Comparison of ENCODE assay signal across 27 mouse cellular contexts in genomic region chr2:160992465-160992864, GRCm38 (mm10).
A peak's percentile ranks its signal among the peaks of the same experiment; 100 is the strongest.
DNase-seq lines count a peak whose midpoint lies in the region; ATAC-seq lines count a peak whose summit lies in the region.
"Had no signal": no experiment of that assay in that cellular context is flagged by ENCODE, and none has a peak within 500 bp of the region (broad histone marks: within the 10 kb centered on the region; RNA-seq: fewer than 3 reads in every experiment).

No protein-coding gene starts in this region.

- ATAC-seq in hematopoietic stem cell, adult 5-6 weeks (replicated peaks in 1 of 2; ENCODE audit: insufficient read depth in 1 of 2, low FRiP score in 2 of 2, low TSS enrichment in 1 of 2, low read depth in 1 of 2, poor library complexity in 2 of 2, severe bottlenecking in 2 of 2) = peak; percentile 39 to 51; a peak in 3 of 4 replicates
- ATAC-seq in midbrain, embryonic 15.5 days (replicated peaks) = no peak
- ATAC-seq: forebrain, embryonic 15.5 days; hindbrain, postnatal 0 days; inflammation-experienced regulatory T-cells, adult 6 months; intestine, embryonic 16.5 days; Patski had no signal

- peaks cover 5% of the 10 kb centered on the region; the same call in 1 of the 2 replicates for H3K36me3 ChIP-seq in midbrain, embryonic 15.5 days (replicated peaks)

- H3K4me2 ChIP-seq in midbrain, embryonic 15.5 days = no peak overlapping the region
- H3K4me2 ChIP-seq: embryonic facial prominence, embryonic 13.5 days; forebrain, embryonic 12.5 days; forebrain, embryonic 15.5 days; heart, embryonic 11.5 days; hindbrain, embryonic 14.5 days had no signal

- H3K4me3 ChIP-seq in midbrain, embryonic 15.5 days = no peak overlapping the region
- H3K4me3 ChIP-seq: embryonic facial prominence, embryonic 10.5 days; embryonic facial prominence, embryonic 13.5 days; erythroblast, embryonic 14.5 days; forebrain, embryonic 12.5 days; forebrain, embryonic 15.5 days had no signal

- no peaks in the 10 kb centered on the region for H3K27me3 ChIP-seq in midbrain, embryonic 15.5 days (replicated peaks)
- H3K27me3 ChIP-seq: CH12.LX; embryonic facial prominence, embryonic 13.5 days; forebrain, embryonic 12.5 days; forebrain, embryonic 15.5 days; Patski had no signal

- no peaks in the 10 kb centered on the region for H3K9me3 ChIP-seq in midbrain, embryonic 15.5 days
- H3K9me3 ChIP-seq: embryonic facial prominence, embryonic 10.5 days; embryonic facial prominence, embryonic 13.5 days; forebrain, embryonic 12.5 days; forebrain, embryonic 15.5 days; G1E had no signal

- no peak overlapping the region for H3K27ac ChIP-seq in midbrain, embryonic 15.5 days
- H3K27ac ChIP-seq: embryonic facial prominence, embryonic 10.5 days; embryonic facial prominence, embryonic 13.5 days; forebrain, embryonic 12.5 days; forebrain, embryonic 15.5 days; hindbrain, embryonic 14.5 days; hindbrain, postnatal 0 days had no signal

- no peaks in the 10 kb centered on the region for H3K4me1 ChIP-seq in midbrain, embryonic 15.5 days
- H3K4me1 ChIP-seq: embryonic facial prominence, embryonic 13.5 days; forebrain, embryonic 12.5 days; forebrain, embryonic 15.5 days had no signal

- WGBS in midbrain, embryonic 15.5 days = 94% methylated on average over 3 of the region's 3 CpGs

- H3K9ac ChIP-seq in midbrain, embryonic 15.5 days = no peak overlapping the region
- H3K9ac ChIP-seq: embryonic facial prominence, embryonic 13.5 days; forebrain, embryonic 12.5 days; forebrain, embryonic 15.5 days; hindbrain, embryonic 14.5 days had no signal

- DNase-seq in heart, adult 11 months = peak; percentile 62
- no peak for DNase-seq in heart, postnatal 25 days (ENCODE audit: low spot score)
- DNase-seq in 416B (ENCODE audit: low read depth) = peak; percentile 39
- no peak for DNase-seq in adrenal gland, postnatal 14 days
- DNase-seq: adrenal gland, postnatal 10 days; B cell, adult 2 months; cerebellum, adult 18-20 months; cerebellum, adult 9-10 months; cerebellum, postnatal 25 days; embryo, embryonic 11 days; gastrocnemius, postnatal 25 days; heart, postnatal 36 days had no signal

- intact Hi-C loops in heart, postnatal 25 days (cut with DNase I) = no loop called here

Comparison
In these comparisons a context has a peak if more than half of its experiments do, and no peak if none do; other contexts are left out.
1. DNase-seq: peak in heart, adult 11 months (single experiment) and 416B (single experiment); none in heart, postnatal 25 days (single experiment) and adrenal gland, postnatal 14 days (single experiment).